Mouse (Mus musculus): ENCODE measurements at regions not wholly inside any gene's neighbourhood (a gene's known extent, or its start where the extent isn't known, plus 50 kb on each side); places are given as distances from the start of the nearest gene placed in this dataset.

- DNase-seq = no peak
Measured at GRCm38 (mm10) chr14:28626951-28627350, 122.4 kb downstream of the Wnt5a start.

GRCm38 (mm10) chr14:28635175-28635574, 130.6 kb downstream of the Wnt5a start:
- DNase-seq = no peak

- DNase-seq = peak; percentile 68 to 69
Measured at GRCm38 (mm10) chr14:28639056-28639455, 134.5 kb downstream of the Wnt5a start.

GRCm38 (mm10) chr14:28645807-28646206, 141.3 kb downstream of the Wnt5a start:
- no peak for DNase-seq

- DNase-seq = no peak
Measured at GRCm38 (mm10) chr14:28649411-28649810, 144.9 kb downstream of the Wnt5a start.

GRCm38 (mm10) chr14:28653059-28653930, 148.7 kb downstream of the Wnt5a start:
- no peak for DNase-seq

- DNase-seq = peak in 1 of 2 experiments; percentile 28
Measured at GRCm38 (mm10) chr14:28657216-28657615, 152.7 kb downstream of the Wnt5a start.

- DNase-seq = peak; percentile 81 to 83
Measured at GRCm38 (mm10) chr14:28660872-28661588, 156.5 kb downstream of the Wnt5a start.

- peak; percentile 26 to 41 for DNase-seq
Measured at GRCm38 (mm10) chr14:28663316-28663715, 158.8 kb downstream of the Wnt5a start.

- DNase-seq = no peak
Measured at GRCm38 (mm10) chr14:28664121-28664520, 159.6 kb downstream of the Wnt5a start.

GRCm38 (mm10) chr14:28675476-28675875, 170.9 kb downstream of the Wnt5a start:
- DNase-seq = peak; percentile 99

GRCm38 (mm10) chr14:28699780-28700179, 195.2 kb downstream of the Wnt5a start:
- DNase-seq = peak; percentile 33 to 56

GRCm38 (mm10) chr14:28704729-28705128, 200.2 kb downstream of the Wnt5a start:
- no peak for DNase-seq

GRCm38 (mm10) chr14:28714598-28714997, 210.0 kb downstream of the Wnt5a start:
- peak in 1 of 2 experiments; percentile 5 for DNase-seq

- no peak for DNase-seq
Measured at GRCm38 (mm10) chr14:28720545-28720944, 216.0 kb downstream of the Wnt5a start.

- no peak for DNase-seq
Measured at GRCm38 (mm10) chr14:28725666-28726065, 221.1 kb downstream of the Wnt5a start.

GRCm38 (mm10) chr14:28733496-28733895, 228.9 kb downstream of the Wnt5a start:
- no peak for DNase-seq

GRCm38 (mm10) chr14:28735446-28735845, 230.9 kb downstream of the Wnt5a start:
- peak; percentile 72 to 74 for DNase-seq

GRCm38 (mm10) chr14:28740076-28740475, 235.5 kb downstream of the Wnt5a start:
- peak; percentile 40 to 56 for DNase-seq

GRCm38 (mm10) chr14:28741418-28741817, 236.9 kb downstream of the Wnt5a start:
- no peak for DNase-seq

GRCm38 (mm10) chr14:28743673-28744072, 239.1 kb downstream of the Wnt5a start:
- DNase-seq = no peak

- DNase-seq = no peak
Measured at GRCm38 (mm10) chr14:28750301-28750700, 245.8 kb downstream of the Wnt5a start.

- no peak for DNase-seq
Measured at GRCm38 (mm10) chr14:28765201-28765600, 252.8 kb upstream of the Lrtm1 start.

- no peak for DNase-seq
Measured at GRCm38 (mm10) chr14:28773068-28773467, 244.9 kb upstream of the Lrtm1 start.
